Mouse (Mus musculus) C2C12 (cell line): Measurements from ENCODE around the gene Gm15217.

ENCODE experiments used
- CEBPB ChIP-seq: IDR thresholded peaks from one replicate; pipeline ENCODE4 v1.6.1; 2011; ENCODE audit warnings: low read depth, mild to moderate bottlenecking, control low read depth, moderate library complexity
- CTCF ChIP-seq: IDR thresholded peaks from one replicate; pipeline ENCODE4 v1.5.1; 2011; ENCODE audit not compliant: control insufficient read depth, insufficient read depth, insufficient read length
- FOSL1 ChIP-seq: IDR thresholded peaks from one replicate; pipeline ENCODE4 v1.8.0; 2011; ENCODE audit warnings: mild to moderate bottlenecking, low read length; ENCODE audit not compliant: poor library complexity, insufficient read depth, severe bottlenecking
- MAX ChIP-seq: IDR thresholded peaks from one replicate; pipeline ENCODE4 v1.6.1; 2011; ENCODE audit warnings: mild to moderate bottlenecking, control low read depth
- MYOD1 ChIP-seq: IDR thresholded peaks from one replicate; pipeline ENCODE4 v1.6.1; 2011; ENCODE audit warnings: low read depth; ENCODE audit not compliant: control insufficient read depth, insufficient read length
- MYOG ChIP-seq: IDR thresholded peaks from one replicate; pipeline ENCODE4 v1.6.1; 2011; ENCODE audit not compliant: control insufficient read depth, insufficient read length; ENCODE audit errors: extremely low read depth
- USF1 ChIP-seq: IDR thresholded peaks from one replicate; pipeline ENCODE4 v1.6.1; 2011; ENCODE audit warnings: low read depth, mild to moderate bottlenecking, control low read depth, moderate library complexity

DNA sequence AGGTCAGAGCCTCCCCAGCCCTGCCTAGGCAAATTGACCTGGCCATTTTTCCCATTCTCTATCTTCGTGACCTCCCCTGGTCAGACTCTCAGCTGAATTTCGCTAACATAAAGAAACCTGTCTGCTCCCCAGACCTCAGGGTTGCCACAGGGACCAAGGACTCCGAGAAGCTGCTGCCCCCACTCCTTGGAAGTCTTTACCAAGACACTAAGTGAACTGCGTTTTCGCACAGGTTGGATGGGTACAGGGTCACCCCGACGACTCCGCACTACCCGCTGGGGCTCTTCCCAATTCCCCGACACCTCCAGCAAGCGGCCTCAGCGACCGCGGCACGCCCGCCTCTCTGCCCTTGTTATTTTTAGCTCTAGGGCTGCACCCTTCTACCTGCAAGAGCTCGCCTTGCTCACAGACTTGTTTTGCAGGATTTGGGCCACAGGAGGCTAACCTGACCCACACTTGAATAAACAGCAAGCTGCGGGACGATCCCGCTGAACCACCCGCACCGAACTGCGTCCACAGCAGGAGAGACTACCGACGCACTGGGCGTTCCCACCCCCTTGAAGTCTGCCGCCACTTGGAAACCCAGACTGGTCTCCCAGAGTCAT is 19.0 kb downstream of the Gm15217 start:
- TF ChIP-seq CTCF (no peak), USF1 (no peak), MYOG (no peak), MAX (no peak), CEBPB (no peak), MYOD1 (no peak), FOSL1 (no peak)
